Mouse (Mus musculus): ENCODE measurements at regions not wholly inside any gene's neighbourhood (a gene's known extent, or its start where the extent isn't known, plus 50 kb on each side); places are given as distances from the start of the nearest gene placed in this dataset.
A peak's percentile ranks its signal among the peaks of the same experiment; 100 is the strongest.

GRCm38 (mm10) chr6:101882938-101883337 lies 505.2 kb upstream of the Pdzrn3 start:
- no peak for DNase-seq (ENCODE audit: low spot score in 2 of 2)

GRCm38 (mm10) chr6:101874894-101875293 lies 497.2 kb upstream of the Pdzrn3 start:
- no peak for DNase-seq (ENCODE audit: low spot score in 2 of 2)

GRCm38 (mm10) chr6:101858895-101859294 lies 481.2 kb upstream of the Pdzrn3 start:
- DNase-seq (ENCODE audit: low spot score in 2 of 2): no peak

GRCm38 (mm10) chr6:101840695-101841094 lies 463.0 kb upstream of the Pdzrn3 start:
- no peak for DNase-seq (ENCODE audit: low spot score in 2 of 2)

- DNase-seq (ENCODE audit: low spot score in 2 of 2): no peak
These were observed 459.9 kb upstream of the Pdzrn3 start for GRCm38 (mm10) chr6:101837563-101837962.

- DNase-seq (ENCODE audit: low spot score in 2 of 2): no peak
These were observed 416.3 kb upstream of the Pdzrn3 start for GRCm38 (mm10) chr6:101793986-101794385.

- no peak for DNase-seq (ENCODE audit: low spot score in 2 of 2)
These were observed 400.2 kb upstream of the Pdzrn3 start for GRCm38 (mm10) chr6:101777864-101778263.

- DNase-seq (ENCODE audit: low spot score in 2 of 2): no peak
These were observed 395.5 kb upstream of the Pdzrn3 start for GRCm38 (mm10) chr6:101773151-101773550.

GRCm38 (mm10) chr6:101735107-101735506 lies 357.4 kb upstream of the Pdzrn3 start:
- no peak for DNase-seq (ENCODE audit: low spot score in 2 of 2)

GRCm38 (mm10) chr6:101720513-101720912 lies 342.8 kb upstream of the Pdzrn3 start:
- DNase-seq (ENCODE audit: low spot score in 2 of 2): no peak

- DNase-seq (ENCODE audit: low spot score in 2 of 2): no peak
These were observed 312.0 kb upstream of the Pdzrn3 start for GRCm38 (mm10) chr6:101689684-101690083.

- no peak for DNase-seq (ENCODE audit: low spot score in 2 of 2)
These were observed 308.9 kb upstream of the Pdzrn3 start for GRCm38 (mm10) chr6:101686578-101686977.

GRCm38 (mm10) chr6:101685734-101686133 lies 308.0 kb upstream of the Pdzrn3 start:
- DNase-seq (ENCODE audit: low spot score in 2 of 2): no peak

GRCm38 (mm10) chr6:101684390-101684789 lies 306.7 kb upstream of the Pdzrn3 start:
- no peak for DNase-seq (ENCODE audit: low spot score in 2 of 2)

- DNase-seq (ENCODE audit: low spot score in 2 of 2): no peak
These were observed 297.1 kb upstream of the Pdzrn3 start for GRCm38 (mm10) chr6:101674846-101675245.

- DNase-seq (ENCODE audit: low spot score in 2 of 2): no peak
These were observed 293.1 kb upstream of the Pdzrn3 start for GRCm38 (mm10) chr6:101670770-101671169.

GRCm38 (mm10) chr6:101669118-101669845 lies 291.6 kb upstream of the Pdzrn3 start:
- no peak for DNase-seq (ENCODE audit: low spot score in 2 of 2)

- DNase-seq (ENCODE audit: low spot score in 2 of 2): no peak
These were observed 276.7 kb upstream of the Pdzrn3 start for GRCm38 (mm10) chr6:101654351-101654750.

- peak; percentile 77 to 84 for DNase-seq (ENCODE audit: low spot score in 2 of 2)
These were observed 272.7 kb upstream of the Pdzrn3 start for GRCm38 (mm10) chr6:101650348-101650747.

- peak in 1 of 2 experiments; percentile 24 for DNase-seq (ENCODE audit: low spot score in 2 of 2)
These were observed 239.6 kb upstream of the Pdzrn3 start for GRCm38 (mm10) chr6:101617295-101617694.

GRCm38 (mm10) chr6:101616776-101617175 lies 239.1 kb upstream of the Pdzrn3 start:
- peak in 1 of 2 experiments; percentile 31 for DNase-seq (ENCODE audit: low spot score in 2 of 2)

GRCm38 (mm10) chr6:101609015-101609414 lies 231.3 kb upstream of the Pdzrn3 start:
- peak in 1 of 2 experiments; percentile 13 for DNase-seq (ENCODE audit: low spot score in 2 of 2)

GRCm38 (mm10) chr6:101603083-101603482 lies 225.4 kb upstream of the Pdzrn3 start:
- no peak for DNase-seq (ENCODE audit: low spot score in 2 of 2)

- DNase-seq (ENCODE audit: low spot score in 2 of 2): no peak
These were observed 219.3 kb upstream of the Pdzrn3 start for GRCm38 (mm10) chr6:101596995-101597394.

All from right cerebral cortex, adult 2 months (tissue).